ENCODE assay signal across 15 mouse cellular contexts in the genomic region with DNA sequence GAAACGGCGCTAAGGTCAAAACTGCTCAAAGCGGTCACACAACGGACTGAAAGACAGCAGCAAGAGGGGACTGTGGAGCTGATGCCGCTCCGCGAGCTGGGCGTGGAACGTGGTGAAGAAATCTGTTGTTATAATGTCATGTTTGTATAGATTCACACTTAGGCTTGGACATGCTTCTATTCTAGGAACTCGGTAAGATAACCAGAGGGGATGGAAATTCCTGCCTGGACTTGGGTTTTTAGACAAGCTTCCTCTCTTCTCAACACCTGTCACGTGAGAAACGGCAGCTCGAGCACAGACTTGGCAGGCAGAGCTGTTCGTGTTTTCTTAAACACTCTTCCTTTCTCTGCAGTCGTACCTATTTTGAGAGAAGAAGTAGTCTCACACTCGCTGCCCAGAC.
DNase-seq lines count a peak whose midpoint lies in the region; ATAC-seq lines count a peak whose summit lies in the region.
"Had no signal": no experiment of that assay in that cellular context is flagged by ENCODE, and none has a peak within 500 bp of the region (broad histone marks: within the 10 kb centered on the region; RNA-seq: fewer than 3 reads in every experiment).

No protein-coding gene starts in this region.

- H3K9ac ChIP-seq in heart, embryonic 12.5 days, result 0 out of 2 replicates have a peak overlapping the region, but pooled peaks have one; percentile 44
- H3K9ac ChIP-seq: hindbrain, embryonic 14.5 days; kidney, embryonic 15.5 days; liver, embryonic 14.5 days; midbrain, embryonic 13.5 days had no signal

- ATAC-seq in heart, embryonic 12.5 days (ENCODE audit: insufficient number of reproducible peaks, low FRiP score), result peak; percentile 73
- ATAC-seq in hematopoietic stem cell, adult 5-6 weeks (replicated peaks in 1 of 2; ENCODE audit: insufficient read depth in 1 of 2, low FRiP score in 2 of 2, low TSS enrichment in 1 of 2, low read depth in 1 of 2, poor library complexity in 2 of 2, severe bottlenecking in 2 of 2), result peak; percentile 56 to 58; a peak in 3 of 4 replicates
- no peak for ATAC-seq in megakaryocyte-erythroid progenitor cell, adult 5-6 weeks (replicated peaks; ENCODE audit: low FRiP score, low TSS enrichment, poor library complexity, severe bottlenecking)
- ATAC-seq: CD4-positive, CD25-positive, alpha-beta regulatory T cell, adult 4 months; midbrain, embryonic 13.5 days; Patski had no signal

- 25% methylated on average over 16 of the region's 16 CpGs for WGBS in heart, embryonic 12.5 days

- H3K4me3 ChIP-seq in heart, embryonic 12.5 days, result peak overlapping the region; percentile 33
- H3K4me3 ChIP-seq: kidney, embryonic 15.5 days; midbrain, embryonic 13.5 days had no signal

- peaks cover 3% of the 10 kb centered on the region; the same call in 1 of the 2 replicates for H3K4me1 ChIP-seq in heart, embryonic 12.5 days (replicated peaks)
- H3K4me1 ChIP-seq: kidney, embryonic 15.5 days; midbrain, embryonic 13.5 days had no signal

- H3K9me3 ChIP-seq in heart, embryonic 12.5 days (replicated peaks), result no peaks in the 10 kb centered on the region
- H3K9me3 ChIP-seq: kidney, embryonic 15.5 days; midbrain, embryonic 13.5 days had no signal

- no peak for DNase-seq in heart, adult 9 months (ENCODE audit: low spot score in 2 of 2)
- peak; percentile 13 for DNase-seq in thymus, postnatal 14 days
- no peak for DNase-seq in thymus, adult 18-20 months
- peak; percentile 45 to 60 for DNase-seq in right cerebral cortex, postnatal 36 days (ENCODE audit: low spot score in 2 of 2)
- no peak for DNase-seq in kidney, postnatal 4 days
- DNase-seq: adrenal gland, adult 8-10 months had no signal

- no peaks in the 10 kb centered on the region for H3K27me3 ChIP-seq in heart, embryonic 12.5 days (replicated peaks)
- H3K27me3 ChIP-seq: kidney, embryonic 15.5 days; midbrain, embryonic 13.5 days; Patski had no signal

- no peaks in the 10 kb centered on the region for H3K36me3 ChIP-seq in heart, embryonic 12.5 days
- H3K36me3 ChIP-seq: kidney, embryonic 15.5 days; midbrain, embryonic 13.5 days had no signal

- H3K4me2 ChIP-seq in heart, embryonic 12.5 days, result peak overlapping the region; percentile 64
- H3K4me2 ChIP-seq: hindbrain, embryonic 14.5 days; kidney, embryonic 15.5 days; midbrain, embryonic 13.5 days had no signal

- H3K27ac ChIP-seq in heart, embryonic 12.5 days (ENCODE audit: poor library complexity, severe bottlenecking), result peak overlapping the region; percentile 89
- H3K27ac ChIP-seq: hindbrain, embryonic 14.5 days; kidney, embryonic 15.5 days; liver, embryonic 14.5 days; midbrain, embryonic 13.5 days had no signal

Comparison
In these comparisons a context has a peak if more than half of its experiments do, and no peak if none do; other contexts are left out.
1. DNase-seq: peak in thymus, postnatal 14 days (single experiment) and right cerebral cortex, postnatal 36 days (2 of 2); none in heart, adult 9 months (0 of 2), thymus, adult 18-20 months (0 of 2) and kidney, postnatal 4 days (0 of 2).